Mouse (Mus musculus): ENCODE measurements at regions not wholly inside any gene's neighbourhood (a gene's known extent, or its start where the extent isn't known, plus 50 kb on each side); places are given as distances from the start of the nearest gene placed in this dataset.

GRCm38 (mm10) chrX:139392777-139393176 lies 59.3 kb downstream of the Trap1a start:
- peak in 1 of 2 experiments; percentile 14 for DNase-seq (ENCODE audit: low spot score in 2 of 2)

DNA sequence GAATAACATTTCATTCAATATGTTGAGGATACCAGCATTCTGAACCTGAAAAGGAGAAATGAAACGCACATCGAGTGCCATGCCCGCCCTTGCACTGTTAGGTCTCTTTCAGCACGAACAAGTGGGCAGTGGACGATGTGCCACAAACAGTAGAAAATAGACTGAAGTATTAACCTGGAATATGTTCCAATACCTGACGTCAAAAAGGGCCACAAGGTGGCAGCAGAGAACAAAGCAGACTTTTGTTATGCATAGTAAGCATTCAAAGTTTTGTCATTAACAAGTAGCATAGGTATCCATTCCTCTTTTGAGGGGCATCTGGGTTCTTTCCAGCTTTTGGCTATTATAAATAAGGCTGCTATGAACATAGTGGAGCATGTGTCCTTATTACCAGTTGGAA lies 63.5 kb upstream of the D330045A20Rik start:
- peak in 1 of 2 experiments; percentile 35 for DNase-seq (ENCODE audit: low spot score in 2 of 2)

- DNase-seq (ENCODE audit: low spot score in 2 of 2), result no peak
Observed at GRCm38 (mm10) chrX:139419867-139420266, 60.3 kb upstream of the D330045A20Rik start.

DNA sequence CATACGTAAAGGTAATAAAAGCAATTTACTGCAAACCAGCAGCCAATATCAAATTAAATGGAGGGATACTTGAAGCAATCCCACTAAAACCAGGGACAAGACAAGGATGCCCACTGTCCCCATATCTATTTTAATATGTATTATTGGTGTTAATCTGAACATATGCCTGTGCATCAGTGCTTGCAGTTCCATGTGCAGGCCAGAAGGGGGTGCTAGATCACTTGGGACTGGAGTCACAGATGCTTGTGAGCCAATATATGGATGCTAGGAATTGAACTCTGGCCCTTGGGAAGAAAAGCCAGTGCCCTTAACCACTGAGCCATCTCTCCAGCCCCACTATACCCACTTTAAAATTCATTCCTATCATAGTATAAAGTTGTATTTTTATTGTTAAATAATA lies 55.9 kb upstream of the D330045A20Rik start:
- no peak for DNase-seq (ENCODE audit: low spot score in 2 of 2)

Measured in frontal cortex, postnatal 10 days (tissue).